Mouse (Mus musculus): ENCODE results near the gene Ncs1.

DNA sequence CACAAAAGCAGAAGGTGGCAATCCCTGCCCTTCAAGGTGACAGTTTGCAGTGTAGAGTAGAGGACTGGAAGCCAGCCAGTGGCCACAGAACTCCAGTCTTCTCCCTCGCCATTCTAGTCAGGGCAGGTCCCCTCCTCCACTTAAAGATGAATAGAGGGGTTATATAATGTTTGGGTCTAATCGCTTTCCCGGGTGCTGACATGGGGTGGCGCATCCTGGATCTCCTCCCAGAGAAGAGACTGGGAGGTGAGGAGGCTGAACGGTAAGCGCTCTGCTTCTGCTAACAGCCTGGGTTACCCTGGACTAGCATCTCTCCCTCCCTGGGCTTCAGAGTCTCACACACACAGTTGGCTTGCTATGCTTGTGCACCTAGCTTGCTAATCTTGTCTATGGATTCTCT, 32.2 kb downstream of the Ncs1 start:
- no peak for TF ChIP-seq CTCF (IDR thresholded peaks at IDR 0.05; ENCODE audit: insufficient read depth, low read length)
- no peak for TF ChIP-seq POLR2A (IDR thresholded peaks at IDR 0.05; ENCODE audit: borderline replicate concordance, extremely low read depth, low read depth, low read length)

Measured in lung, adult 2 months (tissue).